Mouse (Mus musculus): ENCODE measurements around the gene Serpinb9c. TPM values are rescaled to one million over a fixed set of nuclear protein-coding genes. Genes with fewer than 3 reads are reported as not detected.

Serpinb9c gene
- polyA plus RNA-seq, 1 experiment from 2014 or later: not detected

Other genes starting within 250 kb of the Serpinb9c start
- 1.7 and 2.8 TPM in 2 replicates for gene Serpinb6b, start 194.5 kb downstream of the Serpinb9c start, polyA plus RNA-seq (2014; fragmentation: Nextera tagmentation; extraction: Ambion mirVana)
- gene Serpinb9, start 156.5 kb downstream of the Serpinb9c start, polyA plus RNA-seq (2014; fragmentation: Nextera tagmentation; extraction: Ambion mirVana): 2.0 and 2.7 TPM in 2 replicates
- 0.37 and 0.40 TPM in 2 replicates for gene Serpinb9b, start 132.3 kb downstream of the Serpinb9c start, polyA plus RNA-seq (2014; fragmentation: Nextera tagmentation; extraction: Ambion mirVana)
- gene Serpinb1b, start 81.2 kb downstream of the Serpinb9c start, polyA plus RNA-seq (2014; fragmentation: Nextera tagmentation; extraction: Ambion mirVana): 32.7 and 32.8 TPM in 2 replicates
- gene Serpinb9d, start 33.2 kb upstream of the Serpinb9c start, polyA plus RNA-seq (2014; fragmentation: Nextera tagmentation; extraction: Ambion mirVana): not detected in 2 replicates
- not detected in 2 replicates for gene Serpinb9e, start 89.9 kb upstream of the Serpinb9c start, polyA plus RNA-seq (2014; fragmentation: Nextera tagmentation; extraction: Ambion mirVana)
- not detected in 2 replicates for gene Serpinb9f, start 164.3 kb upstream of the Serpinb9c start, polyA plus RNA-seq (2014; fragmentation: Nextera tagmentation; extraction: Ambion mirVana)
- gene Gm11397, start 236.0 kb upstream of the Serpinb9c start, polyA plus RNA-seq (2014; fragmentation: Nextera tagmentation; extraction: Ambion mirVana): not detected in 2 replicates

Measured in hindbrain, embryonic 14.5 days (tissue).